Mouse (Mus musculus): Measurements from ENCODE around the gene Haao. TPM values are rescaled to one million over a fixed set of nuclear protein-coding genes. Genes with fewer than 3 reads are reported as not detected.

The Haao gene
- polyA plus RNA-seq, 1 experiment from 2014 or later, result 0.27 TPM

- 90% methylated on average over 2 of the region's 2 CpGs for WGBS
- no peak for DNase-seq (ENCODE audit: low spot score)
- Histone ChIP-seq H3K9me3 (replicated peaks) (no peaks in the 10 kb centered on the region), H3K36me3 (no peaks in the 10 kb centered on the region), H3K27me3 (ENCODE audit: low read depth, poor library complexity, severe bottlenecking) (no peaks in the 10 kb centered on the region), H3K27ac (replicated peaks) (no peak overlapping the region), H3K4me3 (no peak overlapping the region), H3K4me1 (no peaks in the 10 kb centered on the region)
Observed at GRCm38 (mm10) chr17:83882788-83883187, 35.0 kb upstream of the Haao start.

GRCm38 (mm10) chr17:83881071-83881470 is 33.3 kb upstream of the Haao start:
- no peaks in the 10 kb centered on the region for H3K4me1 ChIP-seq
- no peak overlapping the region for H3K4me3 ChIP-seq
- DNase-seq (ENCODE audit: low spot score), result no peak
- no peak overlapping the region for H3K27ac ChIP-seq (replicated peaks)
- H3K27me3 ChIP-seq (ENCODE audit: low read depth, poor library complexity, severe bottlenecking), result no peaks in the 10 kb centered on the region
- peaks cover 9% of the 10 kb centered on the region for H3K9me3 ChIP-seq (replicated peaks)
- 85% methylated on average over 3 of the region's 3 CpGs for WGBS
- H3K36me3 ChIP-seq, result no peaks in the 10 kb centered on the region

- 88% methylated on average over 9 of the region's 9 CpGs for WGBS
- Histone ChIP-seq H3K36me3 (no peaks in the 10 kb centered on the region), H3K4me3 (no peak overlapping the region), H3K27ac (replicated peaks) (no peak overlapping the region), H3K9me3 (replicated peaks) (peaks cover 9% of the 10 kb centered on the region), H3K4me1 (no peaks in the 10 kb centered on the region), H3K27me3 (ENCODE audit: low read depth, poor library complexity, severe bottlenecking) (no peaks in the 10 kb centered on the region)
- DNase-seq (ENCODE audit: low spot score), result no peak
Observed at GRCm38 (mm10) chr17:83880174-83880710, 32.5 kb upstream of the Haao start.

GRCm38 (mm10) chr17:83879631-83880030 is 31.9 kb upstream of the Haao start:
- WGBS, result 93% methylated on average over 6 of the region's 6 CpGs
- no peak overlapping the region for H3K4me3 ChIP-seq
- H3K27ac ChIP-seq (replicated peaks), result no peak overlapping the region
- no peaks in the 10 kb centered on the region for H3K27me3 ChIP-seq (ENCODE audit: low read depth, poor library complexity, severe bottlenecking)
- DNase-seq (ENCODE audit: low spot score), result no peak
- no peaks in the 10 kb centered on the region for H3K36me3 ChIP-seq
- H3K9me3 ChIP-seq (replicated peaks), result peaks cover 9% of the 10 kb centered on the region
- H3K4me1 ChIP-seq, result no peaks in the 10 kb centered on the region

GRCm38 (mm10) chr17:83874610-83875009 is 26.8 kb upstream of the Haao start:
- 79% methylated on average over 8 of the region's 8 CpGs for WGBS
- no peaks in the 10 kb centered on the region for H3K36me3 ChIP-seq
- no peak overlapping the region for H3K27ac ChIP-seq (replicated peaks)
- H3K27me3 ChIP-seq (ENCODE audit: low read depth, poor library complexity, severe bottlenecking), result no peaks in the 10 kb centered on the region
- no peak overlapping the region for H3K4me3 ChIP-seq
- peaks cover 9% of the 10 kb centered on the region for H3K9me3 ChIP-seq (replicated peaks)
- H3K4me1 ChIP-seq, result peaks cover 9% of the 10 kb centered on the region
- DNase-seq (ENCODE audit: low spot score), result no peak

GRCm38 (mm10) chr17:83873363-83874141 is 25.8 kb upstream of the Haao start:
- no peaks in the 10 kb centered on the region for H3K36me3 ChIP-seq
- H3K27ac ChIP-seq (replicated peaks), result peak overlapping the region; percentile 63
- no peaks in the 10 kb centered on the region for H3K27me3 ChIP-seq (ENCODE audit: low read depth, poor library complexity, severe bottlenecking)
- H3K4me3 ChIP-seq, result no peak overlapping the region
- H3K4me1 ChIP-seq, result peaks cover 9% of the 10 kb centered on the region
- H3K9me3 ChIP-seq (replicated peaks), result peaks cover 9% of the 10 kb centered on the region
- WGBS, result 79% methylated on average over 19 of the region's 19 CpGs
- DNase-seq (ENCODE audit: low spot score), result peak; percentile 27

GRCm38 (mm10) chr17:83872806-83873348 is 25.1 kb upstream of the Haao start:
- no peaks in the 10 kb centered on the region for H3K27me3 ChIP-seq (ENCODE audit: low read depth, poor library complexity, severe bottlenecking)

GRCm38 (mm10) chr17:83871354-83871753 is 23.6 kb upstream of the Haao start:
- no peaks in the 10 kb centered on the region for H3K36me3 ChIP-seq
- 92% methylated on average over 5 of the region's 5 CpGs for WGBS
- H3K27ac ChIP-seq (replicated peaks), result no peak overlapping the region
- DNase-seq (ENCODE audit: low spot score), result no peak
- H3K9me3 ChIP-seq (replicated peaks), result no peaks in the 10 kb centered on the region
- no peaks in the 10 kb centered on the region for H3K27me3 ChIP-seq (ENCODE audit: low read depth, poor library complexity, severe bottlenecking)
- no peak overlapping the region for H3K4me3 ChIP-seq
- peaks cover 13% of the 10 kb centered on the region for H3K4me1 ChIP-seq

More at GRCm38 (mm10) chr17:83872806-83873348, 25.1 kb upstream of the Haao start:
- DNase-seq (ENCODE audit: low spot score), result peak; percentile 85
- Histone ChIP-seq H3K4me3 (peak overlapping the region; percentile 18; the same call in 1 of the 2 replicates), H3K4me1 (peaks cover 9% of the 10 kb centered on the region), H3K36me3 (no peaks in the 10 kb centered on the region), H3K27ac (replicated peaks) (no peak overlapping the region; the same call in 1 of the 2 replicates), H3K9me3 (replicated peaks) (peaks cover 9% of the 10 kb centered on the region)
- 36% methylated on average over 14 of the region's 14 CpGs for WGBS

GRCm38 (mm10) chr17:83870385-83870784 is 22.6 kb upstream of the Haao start:
- Histone ChIP-seq H3K36me3 (no peaks in the 10 kb centered on the region), H3K4me1 (peaks cover 13% of the 10 kb centered on the region), H3K4me3 (no peak overlapping the region), H3K27ac (replicated peaks) (no peak overlapping the region), H3K27me3 (ENCODE audit: low read depth, poor library complexity, severe bottlenecking) (0 out of 2 replicates have a peak, but pooled peaks cover under 1% of the 10 kb centered on the region), H3K9me3 (replicated peaks) (no peaks in the 10 kb centered on the region)
- 94% methylated on average over 4 of the region's 4 CpGs for WGBS
- no peak for DNase-seq (ENCODE audit: low spot score)

- Histone ChIP-seq H3K9me3 (replicated peaks) (no peaks in the 10 kb centered on the region), H3K27me3 (ENCODE audit: low read depth, poor library complexity, severe bottlenecking) (peaks cover 27% of the 10 kb centered on the region), H3K36me3 (no peaks in the 10 kb centered on the region), H3K4me1 (peaks cover 19% of the 10 kb centered on the region), H3K4me3 (no peak overlapping the region), H3K27ac (replicated peaks) (no peak overlapping the region)
- WGBS, result 18% methylated on average over 10 of the region's 10 CpGs
- peak; percentile 65 for DNase-seq (ENCODE audit: low spot score)
Observed at GRCm38 (mm10) chr17:83866582-83866981, 18.8 kb upstream of the Haao start.

GRCm38 (mm10) chr17:83865366-83865765 is 17.6 kb upstream of the Haao start:
- Histone ChIP-seq H3K4me3 (no peak overlapping the region), H3K9me3 (replicated peaks) (no peaks in the 10 kb centered on the region), H3K27ac (replicated peaks) (no peak overlapping the region), H3K4me1 (peaks cover 19% of the 10 kb centered on the region), H3K36me3 (no peaks in the 10 kb centered on the region), H3K27me3 (ENCODE audit: low read depth, poor library complexity, severe bottlenecking) (peaks cover 27% of the 10 kb centered on the region)
- WGBS, result 71% methylated on average over 7 of the region's 7 CpGs
- DNase-seq (ENCODE audit: low spot score), result no peak

GRCm38 (mm10) chr17:83862134-83862881 is 14.5 kb upstream of the Haao start:
- H3K4me1 ChIP-seq, result peaks cover 19% of the 10 kb centered on the region
- DNase-seq (ENCODE audit: low spot score), result peak; percentile 75
- H3K36me3 ChIP-seq, result no peaks in the 10 kb centered on the region
- H3K9me3 ChIP-seq (replicated peaks), result no peaks in the 10 kb centered on the region
- H3K27ac ChIP-seq (replicated peaks), result peak overlapping the region; percentile 92
- peak overlapping the region; percentile 83 for H3K4me3 ChIP-seq
- WGBS, result under 1% methylated on average over 27 of the region's 27 CpGs
- peaks cover 27% of the 10 kb centered on the region for H3K27me3 ChIP-seq (ENCODE audit: low read depth, poor library complexity, severe bottlenecking)

All from midbrain, embryonic 10.5 days (tissue).